Mouse (Mus musculus) embryonic facial prominence, embryonic 14.5 days (tissue): ENCODE measurements around the gene Ptprj. TPM values are rescaled to one million over a fixed set of nuclear protein-coding genes. Genes with fewer than 3 reads are reported as not detected.

ENCODE experiments used
- ATAC-seq: fragments of 200-750 bp; cut with Nextera tagmentation; 2 replicates; pipeline ENCODE4 v1.8.0; 2017; ENCODE audit warnings: low read depth, moderate number of reproducible peaks, moderate TSS enrichment
- DNase-seq: peaks from one replicate; pipeline ENCODE4 v3.0.0-alpha.2; 2015; ENCODE audit warnings: low spot score
- H3K27ac ChIP-seq: fragments of 300-500 bp; sonication (generic); replicated peaks from 2 replicates; pipeline ENCODE4 v1.5.1; 2014; ENCODE audit warnings: low read depth, mild to moderate bottlenecking, low read length, moderate library complexity
- H3K27me3 ChIP-seq: fragments of 300-500 bp; sonication (generic); replicated peaks from 2 replicates; pipeline ENCODE4 v1.6.1; 2014; ENCODE audit warnings: low read length; ENCODE audit not compliant: control insufficient read depth, insufficient read depth
- H3K36me3 ChIP-seq: fragments of 300-500 bp; sonication (generic); 2 replicates; pipeline ENCODE4 v1.6.1; 2014; ENCODE audit warnings: low read length, mixed read lengths; ENCODE audit not compliant: control insufficient read depth, insufficient read depth
- H3K4me1 ChIP-seq: fragments of 300-500 bp; sonication (generic); 2 replicates; pipeline ENCODE4 v1.6.1; 2014; ENCODE audit warnings: antibody characterized with exemption, low read length; ENCODE audit not compliant: control insufficient read depth, insufficient read depth
- H3K4me2 ChIP-seq: fragments of 300-500 bp; sonication (generic); 2 replicates; pipeline ENCODE4 v1.6.1; 2014; ENCODE audit warnings: low read depth, mild to moderate bottlenecking, low read length, moderate library complexity, mixed read lengths
- H3K4me3 ChIP-seq: fragments of 300-500 bp; sonication (generic); 2 replicates; pipeline ENCODE4 v1.5.1; 2014; ENCODE audit warnings: low read depth, mild to moderate bottlenecking, low read length
- H3K9ac ChIP-seq: fragments of 300-500 bp; sonication (generic); 2 replicates; pipeline ENCODE4 v1.6.1; 2014; ENCODE audit warnings: low read depth, mild to moderate bottlenecking, low read length, moderate library complexity, mixed read lengths
- H3K9me3 ChIP-seq: fragments of 300-500 bp; sonication (generic); 2 replicates; pipeline ENCODE4 v1.6.1; 2016; ENCODE audit warnings: low read length; ENCODE audit not compliant: control insufficient read depth
- WGBS: fragments of 180-500 bp; shearing (Covaris S2); extraction: QIAGEN DNeasy Blood & Tissue Kit; methylation state at CpG from one replicate; pipeline ENCODE4 v1.1.7; 2014; 5-methylcytosine and 5-hydroxymethylcytosine counted together
- polyA plus RNA-seq: library from polyadenylated mRNA; unstranded; fragments of >200 nt; fragmentation: Nextera tagmentation; extraction: Ambion mirVana; gene quantifications from 2 replicates; pipeline ENCODE4 v1.2.1, GENCODE M21; 2014

Gene Ptprj
- polyA plus RNA-seq, 1 experiment from 2014 or later = 4.1 TPM

DNA sequence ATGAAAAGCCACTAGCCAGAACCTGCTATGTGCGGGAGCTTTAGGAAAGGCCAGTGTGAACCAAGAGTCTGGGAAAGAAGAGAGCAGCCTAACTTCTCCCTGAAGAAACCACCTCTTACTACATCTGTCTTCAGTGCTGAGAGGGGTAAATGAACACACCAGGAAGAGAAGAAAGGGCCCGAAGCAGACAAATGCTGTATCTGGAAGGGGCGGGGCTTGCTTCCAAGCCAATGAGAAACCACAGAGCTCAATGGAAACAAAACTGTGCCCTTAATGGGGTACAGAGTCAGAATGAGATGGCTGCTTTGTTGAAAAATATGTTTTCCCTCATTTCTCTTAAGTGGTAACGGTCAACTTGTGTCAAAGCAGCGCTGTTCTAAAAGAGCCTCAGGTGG is 83.8 kb downstream of the Ptprj start:
- Histone ChIP-seq H3K9me3 (no peaks in the 10 kb centered on the region), H3K36me3 (no peaks in the 10 kb centered on the region), H3K4me2 (no peak overlapping the region; the same call in 1 of the 2 replicates), H3K27ac (no peak overlapping the region), H3K4me3 (no peak overlapping the region), H3K27me3 (no peaks in the 10 kb centered on the region), H3K9ac (no peak overlapping the region), H3K4me1 (no peaks in the 10 kb centered on the region)
- ATAC-seq (no peak), DNase-seq (no peak)
- WGBS = 70% methylated on average over 5 of the region's 5 CpGs

DNA sequence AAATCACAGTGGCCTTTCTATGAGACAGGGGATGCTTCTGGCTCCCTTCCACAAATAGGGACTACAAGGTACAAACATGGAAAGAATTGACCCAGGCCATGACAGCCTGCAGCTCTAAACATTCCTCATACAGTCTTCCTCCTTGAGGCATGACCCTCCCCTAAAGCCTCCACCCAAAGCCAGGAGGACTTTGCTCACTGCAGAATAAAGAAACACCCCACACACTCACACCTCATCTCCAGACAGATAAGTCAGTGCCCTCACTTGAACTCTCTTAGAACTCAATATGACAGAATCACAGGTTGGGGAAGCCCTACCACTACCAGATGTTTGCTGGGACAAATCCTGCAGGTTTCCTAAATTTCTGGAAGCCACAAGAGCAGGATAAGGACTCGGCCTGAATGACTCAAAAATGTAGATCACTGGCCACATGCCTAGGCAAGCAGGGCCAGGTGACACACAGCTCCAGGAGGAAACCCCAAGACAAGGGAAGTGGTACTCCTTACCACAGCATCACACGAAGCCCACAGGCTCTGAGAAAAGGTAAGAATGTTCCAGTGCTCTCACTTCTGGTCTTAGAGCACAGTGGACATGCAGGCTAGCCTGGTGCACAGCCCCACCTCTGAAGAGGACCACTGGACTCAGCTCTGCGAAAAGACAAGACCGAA is 84.3 kb downstream of the Ptprj start:
- 84% methylated on average over 4 of the region's 4 CpGs for WGBS
- Histone ChIP-seq H3K9ac (no peak overlapping the region), H3K4me3 (no peak overlapping the region), H3K27me3 (no peaks in the 10 kb centered on the region), H3K4me1 (no peaks in the 10 kb centered on the region), H3K27ac (no peak overlapping the region), H3K4me2 (no peak overlapping the region), H3K36me3 (no peaks in the 10 kb centered on the region), H3K9me3 (no peaks in the 10 kb centered on the region)
- DNase-seq (no peak), ATAC-seq (no peak)

DNA sequence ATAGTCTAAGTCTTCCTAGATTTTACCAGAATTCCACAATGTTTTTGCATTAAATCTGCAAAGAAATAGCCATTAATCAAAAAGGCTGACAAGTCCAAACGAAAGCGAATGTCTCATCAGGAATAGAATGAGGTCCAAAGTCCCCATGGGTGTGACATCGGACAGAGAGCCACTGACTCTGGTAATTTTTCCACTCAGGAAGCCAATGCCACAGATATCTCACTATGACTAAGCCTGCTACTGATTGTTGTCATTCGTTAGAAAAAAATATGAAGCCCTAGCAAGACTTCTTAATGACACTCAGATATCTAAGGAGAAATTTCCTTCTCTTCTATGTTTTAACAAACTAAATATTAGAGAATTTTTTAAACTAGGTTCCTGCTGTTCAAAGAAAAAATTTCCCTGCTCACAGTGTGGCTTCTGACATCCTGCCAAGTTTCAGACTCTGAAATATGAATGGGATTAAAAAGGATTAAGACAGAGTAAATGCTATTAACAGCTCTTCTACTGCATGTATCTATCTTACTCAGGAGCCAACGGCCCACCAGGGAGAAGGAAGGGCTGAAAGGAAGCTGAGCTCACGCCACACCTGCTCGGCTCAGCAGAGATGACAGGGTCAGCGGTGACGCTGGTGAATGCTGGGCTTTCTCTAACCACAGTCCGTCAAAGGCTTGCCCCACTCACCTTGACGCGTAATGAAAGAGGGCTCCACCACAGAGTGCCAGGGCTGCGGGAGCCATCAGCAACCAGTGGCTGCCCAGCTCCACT is 90.0 kb downstream of the Ptprj start:
- no peak overlapping the region for H3K4me3 ChIP-seq
- no peak overlapping the region for H3K4me2 ChIP-seq
- peaks cover 8% of the 10 kb centered on the region; the same call in 1 of the 2 replicates for H3K4me1 ChIP-seq
- ATAC-seq (peak; percentile 78; the same call in 1 of the 2 replicates), DNase-seq (peak; percentile 46)
- H3K27ac ChIP-seq = no peak overlapping the region; the same call in 1 of the 2 replicates
- H3K36me3 ChIP-seq = no peaks in the 10 kb centered on the region
- 50% methylated on average over 13 of the region's 13 CpGs for WGBS
- H3K27me3 ChIP-seq = no peaks in the 10 kb centered on the region
- no peak overlapping the region for H3K9ac ChIP-seq
- H3K9me3 ChIP-seq = no peaks in the 10 kb centered on the region

DNA sequence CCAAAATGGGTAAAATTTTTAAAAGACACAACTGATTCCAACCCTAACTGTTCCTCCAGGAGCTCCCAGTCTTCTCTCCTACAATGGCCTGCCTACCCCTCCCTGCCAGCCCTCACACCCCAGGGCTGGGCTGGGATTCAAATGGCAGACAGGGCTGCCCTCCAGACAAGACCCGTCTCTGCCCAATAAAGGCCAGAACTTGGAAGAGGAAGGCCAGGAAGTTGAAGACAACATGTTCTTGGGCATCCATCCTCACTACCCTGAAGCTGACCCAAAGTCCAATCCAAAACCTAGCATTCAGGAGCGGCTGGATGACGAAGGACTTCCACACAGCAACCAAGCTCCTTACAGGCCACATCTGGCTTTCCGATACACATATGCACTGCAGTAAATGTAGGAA is 90.6 kb downstream of the Ptprj start:
- Histone ChIP-seq H3K4me1 (peaks cover 8% of the 10 kb centered on the region; the same call in 1 of the 2 replicates), H3K27ac (no peak overlapping the region; the same call in 1 of the 2 replicates), H3K4me2 (no peak overlapping the region), H3K9me3 (no peaks in the 10 kb centered on the region), H3K36me3 (no peaks in the 10 kb centered on the region), H3K27me3 (no peaks in the 10 kb centered on the region), H3K9ac (no peak overlapping the region), H3K4me3 (no peak overlapping the region)
- WGBS = 63% methylated on average over 4 of the region's 4 CpGs
- no peak for ATAC-seq
- DNase-seq = no peak

DNA sequence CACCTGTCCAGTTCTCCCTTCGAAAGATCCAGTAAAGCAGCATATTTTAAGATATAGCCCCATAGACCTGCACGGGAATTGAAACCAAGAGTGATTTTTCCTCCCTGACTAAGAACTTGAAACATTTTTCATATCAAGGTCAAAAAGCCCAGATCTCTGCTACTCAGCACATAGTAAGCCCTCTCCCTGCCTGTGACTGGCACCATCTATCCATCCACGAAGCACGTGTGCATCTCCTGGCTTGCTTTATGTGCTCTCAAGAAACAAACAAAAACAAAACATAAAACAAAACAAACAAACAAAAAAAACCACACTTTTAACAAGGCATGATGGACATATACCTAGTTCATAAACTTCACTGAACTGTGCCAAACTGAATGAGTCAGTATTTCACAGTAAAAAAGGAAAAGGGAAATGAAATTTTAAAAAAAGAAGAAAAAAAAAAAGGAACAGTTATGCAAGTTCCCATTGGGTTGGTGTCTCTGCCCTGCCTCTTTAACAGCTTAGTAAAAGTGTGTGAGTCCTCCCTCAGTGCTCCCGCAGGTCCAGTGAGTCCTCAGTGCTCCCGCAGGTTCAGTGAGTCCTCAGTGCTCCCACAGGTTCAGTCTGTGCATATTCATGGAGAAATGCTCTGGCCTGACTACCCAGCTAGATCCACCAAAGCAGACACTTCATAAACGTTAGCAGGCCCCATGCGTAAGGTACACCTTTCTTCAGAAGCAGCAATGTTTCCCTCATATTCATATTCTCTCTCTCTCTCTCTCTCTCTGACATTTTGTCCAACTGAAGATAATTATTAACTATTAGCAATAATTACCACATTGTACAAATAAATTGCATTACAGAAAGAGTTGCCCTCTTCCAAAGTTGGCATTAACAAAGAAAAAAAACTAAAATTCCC is 91.5 kb downstream of the Ptprj start:
- Histone ChIP-seq H3K4me2 (no peak overlapping the region), H3K4me1 (peaks cover 8% of the 10 kb centered on the region; the same call in 1 of the 2 replicates), H3K27ac (no peak overlapping the region), H3K9ac (no peak overlapping the region), H3K27me3 (no peaks in the 10 kb centered on the region), H3K9me3 (no peaks in the 10 kb centered on the region), H3K4me3 (no peak overlapping the region), H3K36me3 (no peaks in the 10 kb centered on the region)
- 85% methylated on average over 8 of the region's 8 CpGs for WGBS
- DNase-seq = no peak
- ATAC-seq = no peak

DNA sequence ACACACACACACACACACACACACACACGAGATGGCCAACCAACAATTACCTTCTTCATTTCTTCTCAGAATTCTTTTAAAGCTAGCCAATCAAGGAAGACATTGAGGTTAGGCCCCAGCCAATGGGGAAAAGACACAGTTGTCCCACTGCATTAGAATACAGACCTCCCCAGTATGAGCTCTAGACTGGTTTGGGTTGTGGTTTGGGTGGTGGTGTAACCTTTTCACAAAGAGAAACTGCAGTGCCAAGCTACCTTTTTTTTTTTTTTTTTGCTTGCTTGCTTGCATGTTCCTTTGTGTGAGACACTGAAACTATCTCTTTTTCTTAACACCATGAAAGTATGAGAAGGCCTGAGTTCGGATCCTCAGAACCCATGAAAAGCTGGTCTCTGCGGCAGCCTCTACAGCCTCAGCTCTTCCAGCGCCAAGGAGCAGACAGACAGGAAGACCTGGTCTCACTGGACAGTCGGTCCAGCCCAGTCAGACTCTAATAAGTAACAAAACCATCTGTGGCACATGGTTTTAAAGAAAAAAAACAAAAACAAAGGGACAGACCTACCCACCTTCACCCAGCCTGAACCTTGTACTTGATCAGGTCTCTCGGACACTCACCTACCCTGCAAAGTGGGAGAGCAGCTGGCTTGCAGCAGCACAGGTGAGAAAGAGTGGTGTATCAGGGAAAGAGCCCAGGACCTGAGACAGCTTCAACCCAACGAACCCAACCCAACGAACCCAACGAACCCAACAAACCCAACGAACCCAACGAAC is 92.8 kb downstream of the Ptprj start:
- H3K4me1 ChIP-seq = peaks cover 8% of the 10 kb centered on the region; the same call in 1 of the 2 replicates
- DNase-seq (no peak), ATAC-seq (no peak)
- H3K4me2 ChIP-seq = no peak overlapping the region
- no peak overlapping the region for H3K4me3 ChIP-seq
- no peak overlapping the region for H3K9ac ChIP-seq
- 95% methylated on average over 11 of the region's 11 CpGs for WGBS
- no peak overlapping the region for H3K27ac ChIP-seq
- H3K9me3 ChIP-seq = no peaks in the 10 kb centered on the region
- no peaks in the 10 kb centered on the region for H3K27me3 ChIP-seq
- H3K36me3 ChIP-seq = no peaks in the 10 kb centered on the region

DNA sequence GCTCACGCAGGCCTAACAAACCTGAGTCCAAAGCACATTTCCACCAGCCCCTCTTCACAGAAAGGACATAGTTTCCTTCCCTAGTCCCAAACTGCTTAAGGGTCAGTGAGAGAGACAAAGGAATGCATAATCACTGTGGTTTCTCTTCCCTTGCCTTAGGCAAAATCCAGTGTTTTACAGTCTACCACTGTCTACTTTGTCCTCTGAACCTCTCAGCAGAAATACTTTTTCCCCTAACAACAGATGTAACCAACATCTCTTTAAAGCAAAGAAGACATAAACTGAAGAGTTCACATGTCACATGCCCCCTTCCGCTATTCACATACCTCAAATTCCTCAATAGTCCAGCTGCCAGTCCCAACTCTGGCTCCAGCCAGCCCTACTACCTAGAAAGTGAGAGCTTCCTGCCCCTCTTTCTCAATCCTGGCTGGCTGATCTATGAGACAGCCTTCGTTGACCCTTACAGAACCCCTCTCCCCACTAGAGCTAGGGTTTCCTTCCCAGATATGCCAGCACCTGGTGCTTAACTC is 94.2 kb downstream of the Ptprj start:
- DNase-seq (no peak), ATAC-seq (no peak)
- no peak overlapping the region for H3K9ac ChIP-seq
- H3K27me3 ChIP-seq = no peaks in the 10 kb centered on the region
- no peaks in the 10 kb centered on the region for H3K36me3 ChIP-seq
- no peak overlapping the region for H3K4me2 ChIP-seq
- H3K27ac ChIP-seq = no peak overlapping the region
- WGBS = 43% methylated on average over 3 of the region's 3 CpGs
- no peak overlapping the region for H3K4me3 ChIP-seq
- peaks cover 8% of the 10 kb centered on the region; the same call in 1 of the 2 replicates for H3K4me1 ChIP-seq
- H3K9me3 ChIP-seq = no peaks in the 10 kb centered on the region
